Mouse (Mus musculus) brain, embryonic 14.5 days (tissue): ENCODE measurements around the gene Dnmt3l. TPM values are rescaled to one million over a fixed set of nuclear protein-coding genes. Genes with fewer than 3 reads are reported as not detected.
"Not testable (repeated sequence)": the region's sequence is repeated elsewhere in the genome, so short reads cannot be mapped to it uniquely, and the experiment has no call there.

ENCODE experiments used
- DNase-seq: peaks from one replicate; pipeline ENCODE4 v3.0.0-alpha.2; 2011; ENCODE audit warnings: low read depth
- CTCF ChIP-seq: fragments of 200-500 bp; IDR thresholded peaks from 2 replicates; pipeline ENCODE4 v1.5.1; 2012; ENCODE audit warnings: inconsistent platforms, mild to moderate bottlenecking, moderate library complexity, borderline replicate concordance; ENCODE audit not compliant: insufficient read depth, insufficient read length; ENCODE audit errors: extremely low read depth
- POLR2A ChIP-seq: fragments of 200-500 bp; IDR thresholded peaks from 2 replicates; pipeline ENCODE4 v1.6.1; 2012; ENCODE audit warnings: mild to moderate bottlenecking, inconsistent platforms, borderline replicate concordance; ENCODE audit not compliant: poor library complexity, insufficient read depth, insufficient read length, severe bottlenecking; ENCODE audit errors: extremely low read depth
- polyA plus RNA-seq: library from polyadenylated mRNA; depleted of rRNA; stranded (reverse); fragments of >200 nt; gene quantifications from 2 replicates; pipeline ENCODE4 v1.2.3, GENCODE M21; 2012

Dnmt3l gene
- polyA plus RNA-seq, 1 experiment, result not detected

DNA sequence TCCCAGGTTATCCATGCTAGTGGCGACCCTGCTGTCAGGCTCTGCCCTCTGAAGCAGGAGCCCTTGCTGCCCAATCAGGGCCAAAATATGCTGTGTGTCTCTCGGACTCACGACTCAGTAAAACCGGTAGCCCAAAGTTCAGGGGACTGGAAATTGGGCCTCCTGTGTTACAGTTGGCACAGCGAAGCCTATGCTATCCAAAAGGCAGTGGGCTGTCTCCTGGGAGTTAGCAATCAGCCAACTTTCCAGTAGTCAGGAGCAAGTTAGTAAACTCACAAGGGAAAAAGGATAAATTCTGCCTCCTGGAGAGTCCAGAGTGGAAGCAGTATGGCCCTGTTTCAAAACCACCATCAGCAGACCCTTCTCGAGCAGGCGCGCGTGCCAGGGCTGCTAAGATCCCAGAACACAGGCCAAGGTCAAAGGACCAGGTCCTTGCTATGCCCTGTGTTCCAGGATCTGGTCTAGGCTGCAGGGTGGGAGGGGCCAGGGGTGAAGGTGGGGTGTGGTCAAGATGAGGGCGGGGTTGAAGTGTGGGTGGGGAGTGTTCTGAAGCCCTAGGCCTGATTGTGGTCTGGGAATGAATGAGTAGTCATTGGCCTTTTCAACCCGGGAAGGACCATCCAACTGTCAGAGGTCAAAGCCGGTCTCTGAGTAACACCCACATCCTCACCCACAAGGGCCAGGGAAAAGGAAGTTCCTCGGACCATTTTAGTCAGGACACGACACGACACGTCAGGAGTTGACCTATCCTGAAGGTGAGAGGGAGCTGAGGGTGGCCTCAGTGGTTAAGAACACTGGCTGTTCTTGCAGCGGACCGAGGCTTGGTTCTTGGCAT is 28.9 kb upstream of the Dnmt3l start:
- TF ChIP-seq CTCF, result no peak
- no peak for TF ChIP-seq POLR2A
- DNase-seq, result no peak

- TF ChIP-seq POLR2A (no peak), CTCF (no peak)
- DNase-seq, result no peak
These were observed 26.3 kb upstream of the Dnmt3l start for GRCm38 (mm10) chr10:78015489-78015888.

- DNase-seq, result no peak
- TF ChIP-seq POLR2A, result no peak
- no peak for TF ChIP-seq CTCF
These were observed 25.4 kb upstream of the Dnmt3l start for GRCm38 (mm10) chr10:78016366-78016765.

DNA sequence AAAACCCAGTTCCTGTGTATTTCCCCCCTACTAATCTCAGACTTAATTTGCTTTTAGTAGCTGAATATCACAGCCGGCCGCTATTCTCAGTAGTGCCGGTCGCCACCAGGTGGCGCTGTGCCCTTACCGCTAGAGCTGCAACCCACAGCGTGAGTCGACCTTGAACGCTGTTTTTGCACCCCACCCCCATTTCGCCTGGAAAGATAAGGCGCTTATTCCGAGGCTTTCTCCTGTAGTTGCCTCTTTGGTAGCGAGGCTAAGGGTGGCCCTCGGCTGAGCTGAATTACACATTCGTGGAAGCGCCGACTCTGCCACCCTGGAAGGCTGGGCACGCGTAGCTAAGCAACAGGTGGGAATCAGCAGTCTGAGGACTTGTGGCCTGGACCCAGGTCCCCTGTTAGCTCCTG is 22.9 kb upstream of the Dnmt3l start:
- TF ChIP-seq CTCF, result peak; percentile 97
- no peak for TF ChIP-seq POLR2A
- DNase-seq, result peak; percentile 89

DNA sequence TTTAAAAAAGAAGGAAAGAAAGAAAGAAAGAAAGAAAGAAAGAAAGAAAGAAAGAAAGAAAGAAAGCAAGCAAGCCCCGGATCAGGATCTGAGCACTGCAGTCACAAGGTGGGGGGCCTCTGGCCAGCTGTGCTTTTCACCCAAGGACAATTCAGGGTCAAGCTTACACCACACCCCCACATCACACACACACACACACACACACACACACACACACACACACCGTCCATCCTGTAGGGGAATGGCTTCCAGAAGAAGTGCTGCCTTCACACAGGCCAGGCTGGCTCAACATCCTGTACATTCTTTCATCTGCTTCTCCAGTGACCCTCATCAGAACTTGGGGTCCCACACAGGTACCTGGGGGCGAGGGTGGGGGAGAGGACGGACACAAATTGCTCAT is 22.5 kb upstream of the Dnmt3l start:
- TF ChIP-seq POLR2A (no peak), CTCF (no peak)
- no peak for DNase-seq

DNA sequence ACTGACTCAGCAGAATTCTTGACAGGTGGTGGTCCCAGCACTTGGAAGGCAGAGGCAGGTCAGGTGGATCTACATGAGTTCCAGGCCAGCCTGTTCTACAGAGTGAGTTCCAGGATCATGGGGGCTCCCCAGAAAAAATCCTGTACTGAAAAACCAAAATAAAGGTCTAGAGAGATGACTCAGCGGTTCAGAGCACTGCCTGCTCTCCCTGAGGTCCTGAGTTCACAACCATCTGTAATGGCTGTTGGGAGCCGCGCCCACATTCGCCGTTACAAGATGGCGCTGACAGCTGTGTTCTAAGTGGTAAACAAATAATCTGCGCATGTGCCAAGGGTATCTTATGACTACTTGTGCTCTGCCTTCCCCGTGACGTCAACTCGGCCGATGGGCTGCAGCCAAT is 21.8 kb upstream of the Dnmt3l start:
- DNase-seq, result not testable (repeated sequence)

GRCm38 (mm10) chr10:78025453-78025852 is 16.3 kb upstream of the Dnmt3l start:
- peak; percentile 9 for DNase-seq

DNA sequence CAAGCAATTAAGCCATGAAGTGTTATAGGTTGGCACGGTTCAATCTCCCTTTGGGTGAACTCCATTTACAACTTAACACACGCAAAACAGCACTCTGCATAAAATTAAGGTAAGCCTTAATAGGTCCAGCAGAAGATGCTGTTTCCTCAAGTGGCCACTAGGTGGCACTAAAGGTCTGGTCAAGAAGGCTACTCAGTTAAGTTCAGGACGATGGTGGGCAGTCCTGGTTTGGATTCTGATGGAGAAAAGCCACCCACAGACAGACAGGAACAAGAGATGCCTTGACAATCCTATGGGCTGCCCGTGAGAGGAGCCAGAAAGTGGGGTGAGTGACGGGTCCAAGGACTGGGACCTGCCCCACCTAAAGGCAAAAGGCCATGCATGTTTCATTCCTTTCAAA is 13.6 kb upstream of the Dnmt3l start:
- peak; percentile 90 for TF ChIP-seq CTCF
- no peak for TF ChIP-seq POLR2A
- DNase-seq, result peak; percentile 93

DNA sequence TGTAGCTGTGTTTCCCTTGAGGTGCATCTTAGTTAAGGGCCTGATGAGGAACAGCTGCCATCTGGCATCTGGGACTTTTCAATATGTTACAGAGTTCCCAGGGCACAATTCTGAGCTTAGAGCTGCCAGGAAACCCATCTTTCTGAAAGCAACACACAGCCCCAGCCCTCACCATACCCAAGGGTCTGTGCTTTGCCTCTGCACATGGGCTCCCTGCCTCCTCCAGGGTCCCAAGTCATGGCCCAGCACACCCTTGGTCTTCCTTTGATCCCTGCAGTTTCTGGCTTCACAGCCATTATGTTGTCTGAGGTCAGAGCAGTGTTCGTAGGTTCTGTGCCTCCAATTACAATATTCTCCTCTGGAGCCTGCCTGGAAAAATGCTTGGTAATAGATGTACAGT is 12.7 kb upstream of the Dnmt3l start:
- DNase-seq, result no peak
- TF ChIP-seq POLR2A (no peak), CTCF (no peak)

GRCm38 (mm10) chr10:78031987-78032386 is 9.8 kb upstream of the Dnmt3l start:
- TF ChIP-seq CTCF (no peak), POLR2A (no peak)
- DNase-seq, result no peak

DNA sequence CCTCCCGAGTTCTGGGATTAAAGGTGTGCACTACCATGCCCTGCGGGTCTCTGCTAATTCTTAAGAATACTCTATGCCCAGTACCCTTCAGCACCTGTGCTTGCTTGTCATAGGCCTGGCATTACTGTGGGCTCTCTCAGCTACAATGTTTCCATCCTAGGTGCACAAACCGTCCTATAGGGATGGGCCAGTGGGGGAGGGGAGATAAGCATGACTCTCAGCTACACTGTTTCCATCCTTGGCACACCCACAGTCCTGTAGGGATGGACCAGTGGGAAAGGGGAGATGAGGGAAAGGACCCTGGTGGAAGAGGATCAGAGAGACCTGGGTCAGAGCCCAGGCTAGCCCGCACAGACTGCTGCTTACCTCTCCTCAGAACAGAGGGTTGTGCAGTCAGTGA is 4.6 kb upstream of the Dnmt3l start:
- no peak for DNase-seq

DNA sequence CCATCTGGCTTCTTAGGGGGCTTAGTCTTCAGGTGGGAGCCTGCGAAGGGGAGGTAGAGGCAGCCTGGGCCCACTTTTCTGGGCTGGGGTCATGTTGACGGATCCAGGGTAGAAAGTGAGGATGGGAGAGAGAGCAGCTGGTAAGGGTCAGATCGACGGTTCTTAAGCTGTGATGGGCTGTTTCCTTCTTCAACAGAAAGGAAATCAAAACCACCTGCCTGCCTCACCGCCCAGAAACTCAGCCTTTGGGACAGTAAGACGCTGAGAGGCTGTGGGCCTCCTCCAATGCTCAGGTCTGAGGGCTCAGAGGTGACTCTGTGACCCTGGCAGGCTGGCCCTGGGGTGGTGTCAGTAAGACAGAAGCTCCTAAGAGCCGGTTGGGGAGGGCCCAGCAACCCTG is 349 bp downstream of the Dnmt3l start:
- DNase-seq, result no peak
- no peak for TF ChIP-seq CTCF
- TF ChIP-seq POLR2A, result no peak

More for the DNA sequence above, 4.6 kb upstream of the Dnmt3l start:
- TF ChIP-seq POLR2A (no peak), CTCF (no peak)
